Comparison of ENCODE assay signal across 8 mouse cellular contexts in genomic region chr2:151979470-151980354, GRCm38 (mm10). TPM values are rescaled to one million over a fixed set of nuclear protein-coding genes. Genes with fewer than 3 reads are reported as not detected.
DNase-seq lines count a peak whose midpoint lies in the region; ATAC-seq lines count a peak whose summit lies in the region.

Gene Fam110a (minus strand): TSS chr2:151980219.

- peak; percentile 94 for ATAC-seq in inflammation-experienced regulatory T-cells, adult 6 months

- H3K9me3 ChIP-seq in megakaryocyte, embryonic 14.5 days = no peaks in the 10 kb centered on the region

- H3K36me3 ChIP-seq in megakaryocyte, embryonic 14.5 days (replicated peaks; ENCODE audit: low read length) = peaks cover 29% of the 10 kb centered on the region

- H3K4me3 ChIP-seq in megakaryocyte, embryonic 14.5 days (replicated peaks) = peak within 1 kb of the TSS; percentile 97

- peaks cover 5% of the 10 kb centered on the region for H3K27me3 ChIP-seq in megakaryocyte, embryonic 14.5 days (replicated peaks)

- H3K4me1 ChIP-seq in megakaryocyte, embryonic 14.5 days = peaks cover 60% of the 10 kb centered on the region

- DNase-seq in adrenal gland, adult 18-20 months (ENCODE audit: low spot score in 2 of 2) = peak; percentile 86
- peak; percentile 94 for DNase-seq in embryo, embryonic 11 days
- DNase-seq in gastrocnemius, postnatal 25 days = peak; percentile 92
- DNase-seq in left cerebral cortex, adult 9 months (ENCODE audit: low spot score in 2 of 2) = peak; percentile 68 to 92
- DNase-seq in right cerebral cortex, adult 2 months (ENCODE audit: low spot score in 2 of 2) = peak; percentile 94
- peak; percentile 73 for DNase-seq in urinary bladder, postnatal 10 days (ENCODE audit: low spot score)

RNA-seq across cellular contexts. Expression of gene Fam110a, which starts in this region (rescaled TPM):
- total RNA-seq in adrenal gland, adult 18-20 months (2021) = 10 to 100 TPM in 1 of 2 experiments, 1 to 10 TPM in 1; 6.6 to 10.3 TPM
- total RNA-seq in gastrocnemius, postnatal 25 days (2021) = 1 to 10 TPM; 2.2 to 2.9 TPM
- polyA plus RNA-seq in inflammation-experienced regulatory T-cells, adult 6 months (2017; shearing (Covaris generic)) = 10 to 100 TPM; 16.4 to 27.4 (median 18.3) TPM
- polyA plus RNA-seq in megakaryocyte, embryonic 14.5 days (2012; ENCODE audit: insufficient read depth, low replicate concordance) = 29.5 and 64.0 TPM in 2 replicates

Comparison
In these comparisons a context has a peak if more than half of its experiments do, and no peak if none do; other contexts are left out.
1. Peak in every context shown above with its lines: DNase-seq, ATAC-seq and H3K4me3 ChIP-seq.